Mouse (Mus musculus) kidney, postnatal 25 days (tissue): ENCODE results near the gene Numa1.
"Not testable (repeated sequence)": the region's sequence is repeated elsewhere in the genome, so short reads cannot be mapped to it uniquely, and the experiment has no call there.

Experiments
- DNase-seq, 2 experiments: peaks; one replicate each; pipeline ENCODE4 v3.0.0; 2021; ENCODE audit warnings: mixed read lengths in 2 of 2

Numa1 gene

DNA sequence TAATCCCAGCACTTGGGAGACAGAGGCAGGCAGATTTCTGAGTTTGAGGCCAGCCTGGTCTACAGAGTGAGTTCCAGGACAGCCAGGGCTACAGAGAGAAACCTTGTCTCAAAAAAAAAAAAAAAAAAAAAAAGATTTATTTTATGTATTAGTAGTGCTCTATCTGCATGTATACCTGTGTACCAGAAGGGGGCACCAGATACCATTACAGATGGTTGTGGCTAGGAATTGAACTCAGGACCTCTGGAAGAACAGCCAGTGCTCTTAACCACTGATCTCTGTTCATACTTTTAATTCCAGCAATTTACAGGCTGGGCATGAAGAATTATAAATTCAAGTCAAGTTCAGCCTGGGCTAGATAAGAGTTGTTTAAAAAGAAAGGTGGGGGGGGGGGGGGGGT, 114.6 kb downstream of the Numa1 start:
- not testable (repeated sequence) for DNase-seq

DNA sequence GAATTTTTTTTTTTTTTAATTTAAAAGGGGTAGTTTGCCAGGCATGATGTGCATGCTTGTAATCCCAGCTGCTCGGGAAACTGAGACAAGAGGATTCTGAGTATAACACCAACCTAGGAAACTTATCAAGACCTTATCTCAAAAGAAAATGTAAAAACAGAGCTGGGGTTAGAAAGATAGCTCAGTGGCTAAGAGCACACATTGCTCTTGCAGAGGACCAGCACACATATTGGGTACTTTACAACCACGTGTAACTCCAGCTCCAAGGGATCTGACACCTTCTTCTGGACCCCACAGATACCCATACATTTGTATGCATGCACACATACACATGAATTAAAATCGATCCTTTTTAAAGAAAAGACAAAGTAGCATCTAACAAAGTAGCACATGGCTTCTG, 127.4 kb downstream of the Numa1 start:
- DNase-seq: no peak

DNA sequence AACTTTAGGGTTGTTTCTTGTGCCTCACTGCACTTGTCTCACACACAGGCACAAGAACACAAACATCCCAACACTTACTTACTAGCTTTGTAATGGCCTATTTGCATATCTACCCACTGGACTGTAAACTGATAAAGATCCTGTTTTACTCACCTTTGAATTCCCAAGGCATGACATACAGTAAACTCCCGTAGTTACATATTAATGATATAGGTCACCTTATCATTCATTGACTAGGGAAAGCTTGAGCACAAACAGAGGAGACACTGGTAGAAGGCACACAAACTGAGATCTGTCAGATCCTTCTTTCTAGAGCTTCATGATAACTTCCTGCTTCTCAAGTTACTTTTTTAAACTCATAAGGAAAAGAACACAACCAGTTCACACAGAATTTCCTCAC, 128.3 kb downstream of the Numa1 start:
- DNase-seq: no peak

GRCm38 (mm10) chr7:102063891-102064290, 130.0 kb downstream of the Numa1 start:
- DNase-seq: no peak
